Mouse (Mus musculus): ENCODE measurements around the gene Celsr2. TPM values are rescaled to one million over a fixed set of nuclear protein-coding genes. Genes with fewer than 3 reads are reported as not detected.

Celsr2 gene
- total and polyA plus RNA-seq, 2 experiments from 2014 or later = 30.6 to 95.3 TPM

- 79% methylated on average over 14 of the region's 14 CpGs for WGBS
These were observed 33.1 kb downstream of the Celsr2 start for GRCm38 (mm10) chr3:108381945-108382875.

DNA sequence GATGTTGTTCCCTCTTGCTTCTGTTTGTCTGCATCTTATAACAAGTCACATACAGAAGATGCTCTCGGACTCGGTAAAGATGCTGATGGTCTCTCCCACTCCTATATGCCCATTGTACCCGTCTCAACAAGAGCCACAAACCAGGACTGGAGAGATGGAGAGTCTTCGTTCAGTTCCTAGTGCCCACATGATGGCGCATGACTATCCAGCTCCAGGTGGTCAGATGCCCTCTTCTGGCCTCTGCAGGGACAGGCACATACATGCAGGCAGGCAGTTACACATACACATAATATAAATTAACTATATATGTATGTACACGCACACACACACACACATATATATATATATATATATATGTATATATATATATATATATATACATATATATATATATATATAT, 34.7 kb downstream of the Celsr2 start:
- H3K4me1 ChIP-seq (ENCODE audit: insufficient read depth, low read length) = no peaks in the 10 kb centered on the region
- no peak overlapping the region for H3K4me2 ChIP-seq (ENCODE audit: low read depth, low read length)
- DNase-seq (ENCODE audit: low spot score) (peak; percentile 24), ATAC-seq (no peak)
- H3K9ac ChIP-seq (replicated peaks; ENCODE audit: low read length) = no peak overlapping the region
- no peaks in the 10 kb centered on the region for H3K36me3 ChIP-seq (ENCODE audit: insufficient read depth, low read length)
- H3K27ac ChIP-seq = no peak overlapping the region
- TF ChIP-seq CTCF (IDR thresholded peaks at IDR 0.05; ENCODE audit: low read depth) = peak; percentile 60
- H3K9me3 ChIP-seq (ENCODE audit: low read length) = no peaks in the 10 kb centered on the region
- WGBS = 79% methylated on average over 6 of the region's 6 CpGs
- H3K27me3 ChIP-seq (ENCODE audit: insufficient read depth, low read length) = no peaks in the 10 kb centered on the region
- H3K4me3 ChIP-seq (ENCODE audit: low read length) = no peak overlapping the region

More at GRCm38 (mm10) chr3:108381945-108382875, 33.1 kb downstream of the Celsr2 start:
- H3K9ac ChIP-seq (replicated peaks; ENCODE audit: low read length) = no peak overlapping the region
- no peaks in the 10 kb centered on the region for H3K9me3 ChIP-seq (ENCODE audit: low read length)
- ATAC-seq = no peak
- no peak for DNase-seq (ENCODE audit: low spot score)
- H3K27ac ChIP-seq = no peak overlapping the region
- H3K4me2 ChIP-seq (ENCODE audit: low read depth, low read length) = no peak overlapping the region
- no peaks in the 10 kb centered on the region for H3K36me3 ChIP-seq (ENCODE audit: insufficient read depth, low read length)
- no peak overlapping the region for H3K4me3 ChIP-seq (ENCODE audit: low read length)
- TF ChIP-seq CTCF (IDR thresholded peaks at IDR 0.05; ENCODE audit: low read depth) = no peak
- no peaks in the 10 kb centered on the region for H3K27me3 ChIP-seq (ENCODE audit: insufficient read depth, low read length)
- no peaks in the 10 kb centered on the region for H3K4me1 ChIP-seq (ENCODE audit: insufficient read depth, low read length)

DNA sequence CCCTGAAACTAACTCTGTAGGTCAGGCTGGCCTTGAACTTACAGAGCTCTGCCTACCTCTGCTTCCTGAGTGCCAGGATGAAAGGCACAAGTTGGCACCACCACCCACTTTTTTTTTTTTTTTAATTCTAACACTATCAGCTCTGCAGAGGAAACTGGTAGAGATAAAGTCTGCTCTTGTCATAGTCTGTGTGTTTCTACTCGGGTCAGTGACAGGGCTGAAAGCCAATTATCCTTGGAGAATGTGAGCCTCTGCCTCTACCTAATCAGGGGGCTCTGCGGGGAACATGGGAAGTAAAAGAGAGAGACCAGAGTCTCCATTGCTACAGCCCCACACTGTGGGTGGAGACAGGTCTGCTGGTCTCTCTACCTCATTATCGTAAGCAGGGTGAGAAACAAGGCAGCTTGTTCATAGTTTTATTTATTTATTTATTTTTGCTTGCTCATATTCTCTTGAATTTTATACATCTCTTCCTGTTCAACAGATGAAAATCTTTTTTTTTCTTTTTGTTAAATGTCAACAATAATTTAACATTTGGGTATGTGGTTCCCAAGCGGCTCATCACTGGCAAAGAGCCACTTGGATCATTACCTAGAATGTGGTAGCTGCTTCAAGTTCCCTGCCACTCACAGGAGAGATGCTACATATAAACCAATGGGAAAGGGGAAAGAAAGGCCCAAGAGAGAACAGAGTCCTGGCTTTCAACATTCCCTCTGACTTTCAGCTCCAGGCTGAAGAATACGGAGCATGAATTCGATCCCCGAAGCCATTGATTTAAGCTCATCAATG, 36.3 kb downstream of the Celsr2 start:
- TF ChIP-seq CTCF (IDR thresholded peaks at IDR 0.05; ENCODE audit: low read depth) = no peak
- Histone ChIP-seq H3K36me3 (ENCODE audit: insufficient read depth, low read length) (no peaks in the 10 kb centered on the region), H3K27me3 (ENCODE audit: insufficient read depth, low read length) (no peaks in the 10 kb centered on the region), H3K4me1 (ENCODE audit: insufficient read depth, low read length) (no peaks in the 10 kb centered on the region), H3K9me3 (ENCODE audit: low read length) (no peaks in the 10 kb centered on the region), H3K4me3 (ENCODE audit: low read length) (no peak overlapping the region), H3K9ac (replicated peaks; ENCODE audit: low read length) (no peak overlapping the region), H3K27ac (peak overlapping the region; percentile 32; the same call in 1 of the 2 replicates), H3K4me2 (ENCODE audit: low read depth, low read length) (no peak overlapping the region)
- WGBS = 61% methylated on average over 7 of the region's 7 CpGs
- DNase-seq (ENCODE audit: low spot score) = peak; percentile 42
- no peak for ATAC-seq

GRCm38 (mm10) chr3:108372691-108373090, 42.7 kb downstream of the Celsr2 start:
- Histone ChIP-seq H3K9me3 (ENCODE audit: low read length) (no peaks in the 10 kb centered on the region), H3K27me3 (ENCODE audit: insufficient read depth, low read length) (no peaks in the 10 kb centered on the region), H3K4me1 (ENCODE audit: insufficient read depth, low read length) (no peaks in the 10 kb centered on the region), H3K4me3 (ENCODE audit: low read length) (no peak overlapping the region), H3K36me3 (ENCODE audit: insufficient read depth, low read length) (no peaks in the 10 kb centered on the region), H3K4me2 (ENCODE audit: low read depth, low read length) (no peak overlapping the region), H3K27ac (no peak overlapping the region), H3K9ac (replicated peaks; ENCODE audit: low read length) (no peak overlapping the region)
- WGBS = 86% methylated on average over 3 of the region's 3 CpGs
- ATAC-seq (no peak), DNase-seq (ENCODE audit: low spot score) (no peak)
- TF ChIP-seq CTCF (IDR thresholded peaks at IDR 0.05; ENCODE audit: low read depth) = no peak

GRCm38 (mm10) chr3:108372274-108372673, 43.1 kb downstream of the Celsr2 start:
- no peaks in the 10 kb centered on the region for H3K36me3 ChIP-seq (ENCODE audit: insufficient read depth, low read length)
- H3K4me1 ChIP-seq (ENCODE audit: insufficient read depth, low read length) = no peaks in the 10 kb centered on the region
- ATAC-seq (no peak), DNase-seq (ENCODE audit: low spot score) (no peak)
- no peak overlapping the region for H3K27ac ChIP-seq
- H3K9ac ChIP-seq (replicated peaks; ENCODE audit: low read length) = no peak overlapping the region
- TF ChIP-seq CTCF (IDR thresholded peaks at IDR 0.05; ENCODE audit: low read depth) = no peak
- no peaks in the 10 kb centered on the region for H3K27me3 ChIP-seq (ENCODE audit: insufficient read depth, low read length)
- no peaks in the 10 kb centered on the region for H3K9me3 ChIP-seq (ENCODE audit: low read length)
- H3K4me3 ChIP-seq (ENCODE audit: low read length) = no peak overlapping the region
- 48% methylated on average over 3 of the region's 3 CpGs for WGBS
- no peak overlapping the region for H3K4me2 ChIP-seq (ENCODE audit: low read depth, low read length)

GRCm38 (mm10) chr3:108368721-108369120, 46.6 kb downstream of the Celsr2 start:
- H3K9me3 ChIP-seq (ENCODE audit: low read length) = no peaks in the 10 kb centered on the region
- 79% methylated on average over 5 of the region's 5 CpGs for WGBS
- TF ChIP-seq CTCF (IDR thresholded peaks at IDR 0.05; ENCODE audit: low read depth) = no peak
- H3K9ac ChIP-seq (replicated peaks; ENCODE audit: low read length) = no peak overlapping the region
- no peaks in the 10 kb centered on the region for H3K36me3 ChIP-seq (ENCODE audit: insufficient read depth, low read length)
- H3K4me1 ChIP-seq (ENCODE audit: insufficient read depth, low read length) = no peaks in the 10 kb centered on the region
- H3K27ac ChIP-seq = no peak overlapping the region
- no peak overlapping the region for H3K4me3 ChIP-seq (ENCODE audit: low read length)
- H3K27me3 ChIP-seq (ENCODE audit: insufficient read depth, low read length) = no peaks in the 10 kb centered on the region
- DNase-seq (ENCODE audit: low spot score) (no peak), ATAC-seq (no peak)
- H3K4me2 ChIP-seq (ENCODE audit: low read depth, low read length) = no peak overlapping the region
